Mouse (Mus musculus) erythroid progenitor cell, adult 5-6 weeks (primary cell): ENCODE measurements around the gene Tmem69. TPM values are rescaled to one million over a fixed set of nuclear protein-coding genes. Genes with fewer than 3 reads are reported as not detected.

Experiments used
- total RNA-seq, 2 experiments: library from RNA; stranded (forward) in 1 of 2; stranded (reverse) in 1 of 2; fragments of 150-400 nt in 1 of 2; fragments of 186-747, 209-891 nt in 1 of 2; gene quantifications; 2 replicates each; pipeline versions ENCODE4 v1.2.3 to v1.2.4; 2015 to 2017; ENCODE audit warnings: low replicate concordance in 2 of 2

Tmem69 gene
- total RNA-seq, 2 experiments from 2014 or later: 5.9 to 9.8 TPM

Other genes starting within 250 kb of the Tmem69 start
- 62.0 and 89.0 TPM in 2 replicates for gene Mast2, start 91.8 kb downstream of the Tmem69 start, total RNA-seq (2015; ENCODE audit: low replicate concordance)
- gene Mast2, start 91.8 kb downstream of the Tmem69 start, total RNA-seq (2017; ENCODE audit: low replicate concordance): 66.4 and 76.9 TPM in 2 replicates
- gene Ipp, start 48.4 kb downstream of the Tmem69 start, total RNA-seq (2015; ENCODE audit: low replicate concordance): 12.2 and 13.3 TPM in 2 replicates
- gene Ipp, start 48.4 kb downstream of the Tmem69 start, total RNA-seq (2017; ENCODE audit: low replicate concordance): 30.0 and 32.3 TPM in 2 replicates
- 90.1 and 126 TPM in 2 replicates for gene Gpbp1l1, start 1.7 kb upstream of the Tmem69 start, total RNA-seq (2015; ENCODE audit: low replicate concordance)
- 101 and 136 TPM in 2 replicates for gene Gpbp1l1, start 1.7 kb upstream of the Tmem69 start, total RNA-seq (2017; ENCODE audit: low replicate concordance)
- gene Ccdc17, start 40.7 kb upstream of the Tmem69 start, total RNA-seq (2015; ENCODE audit: low replicate concordance): 5.9 TPM in 1 of 2 replicates, not detected in the other
- gene Ccdc17, start 40.7 kb upstream of the Tmem69 start, total RNA-seq (2017; ENCODE audit: low replicate concordance): 2.6 and 5.3 TPM in 2 replicates
- gene Nasp, start 72.0 kb upstream of the Tmem69 start, total RNA-seq (2015; ENCODE audit: low replicate concordance): 75.5 and 103 TPM in 2 replicates
- gene Nasp, start 72.0 kb upstream of the Tmem69 start, total RNA-seq (2017; ENCODE audit: low replicate concordance): 126 and 154 TPM in 2 replicates
- 130 and 134 TPM in 2 replicates for gene Akr1a1, start 95.7 kb upstream of the Tmem69 start, total RNA-seq (2015; ENCODE audit: low replicate concordance)
- 99.1 and 124 TPM in 2 replicates for gene Akr1a1, start 95.7 kb upstream of the Tmem69 start, total RNA-seq (2017; ENCODE audit: low replicate concordance)
- 99.3 and 104 TPM in 2 replicates for gene Prdx1, start 129.6 kb upstream of the Tmem69 start, total RNA-seq (2015; ENCODE audit: low replicate concordance)
- gene Prdx1, start 129.6 kb upstream of the Tmem69 start, total RNA-seq (2017; ENCODE audit: low replicate concordance): 39.4 and 52.6 TPM in 2 replicates
- 2.9 and 12.6 TPM in 2 replicates for gene Mmachc, start 152.5 kb upstream of the Tmem69 start, total RNA-seq (2015; ENCODE audit: low replicate concordance)
- 1.5 and 3.6 TPM in 2 replicates for gene Mmachc, start 152.5 kb upstream of the Tmem69 start, total RNA-seq (2017; ENCODE audit: low replicate concordance)
- gene Ccdc163, start 152.6 kb upstream of the Tmem69 start, total RNA-seq (2015; ENCODE audit: low replicate concordance): 61.2 and 127 TPM in 2 replicates
- gene Ccdc163, start 152.6 kb upstream of the Tmem69 start, total RNA-seq (2017; ENCODE audit: low replicate concordance): 11.7 and 21.4 TPM in 2 replicates
- 5.0 and 17.2 TPM in 2 replicates for gene Tesk2, start 165.0 kb upstream of the Tmem69 start, total RNA-seq (2015; ENCODE audit: low replicate concordance)
- 2.8 and 3.6 TPM in 2 replicates for gene Tesk2, start 165.0 kb upstream of the Tmem69 start, total RNA-seq (2017; ENCODE audit: low replicate concordance)